Mouse (Mus musculus) megakaryocyte, embryonic 14.5 days (primary cell): ENCODE measurements at regions not wholly inside any gene's neighbourhood (a gene's known extent, or its start where the extent isn't known, plus 50 kb on each side); places are given as distances from the start of the nearest gene placed in this dataset.

Source experiments
- H3K27me3 ChIP-seq: replicated peaks from 2 replicates; pipeline ENCODE3; 2012; ENCODE audit warnings: inconsistent platforms
- H3K36me3 ChIP-seq: replicated peaks from 2 replicates; pipeline ENCODE3; 2012; ENCODE audit warnings: low read length, inconsistent platforms, mixed read lengths
- H3K4me1 ChIP-seq: 2 replicates; pipeline ENCODE4 v1.6.1; 2012; ENCODE audit warnings: inconsistent platforms
- H3K4me3 ChIP-seq: replicated peaks from 2 replicates; pipeline ENCODE3; 2012; ENCODE audit warnings: moderate library complexity, mild to moderate bottlenecking, inconsistent platforms
- H3K9me3 ChIP-seq: 2 replicates; pipeline ENCODE4 v1.6.1; 2012; ENCODE audit warnings: inconsistent platforms
- FLI1 ChIP-seq: IDR thresholded peaks from 2 replicates; pipeline ENCODE4 v1.6.1; 2012; ENCODE audit warnings: low read length, inconsistent platforms, mixed read lengths
- GATA1 ChIP-seq: IDR thresholded peaks from 3 replicates; pipeline ENCODE4 v1.6.1; 2012; ENCODE audit warnings: mixed read lengths, low read length, inconsistent platforms, borderline replicate concordance

- Histone ChIP-seq H3K36me3 (no peaks in the 10 kb centered on the region), H3K4me3 (no peak overlapping the region), H3K4me1 (no peaks in the 10 kb centered on the region), H3K9me3 (no peaks in the 10 kb centered on the region), H3K27me3 (no peaks in the 10 kb centered on the region)
- no peak for TF ChIP-seq FLI1
- no peak for TF ChIP-seq GATA1
Observed at GRCm38 (mm10) chr12:114222541-114222940, 678.8 kb downstream of the Adam6a start.
